26 mouse cellular contexts compared by ENCODE assay signal in the genomic region with DNA sequence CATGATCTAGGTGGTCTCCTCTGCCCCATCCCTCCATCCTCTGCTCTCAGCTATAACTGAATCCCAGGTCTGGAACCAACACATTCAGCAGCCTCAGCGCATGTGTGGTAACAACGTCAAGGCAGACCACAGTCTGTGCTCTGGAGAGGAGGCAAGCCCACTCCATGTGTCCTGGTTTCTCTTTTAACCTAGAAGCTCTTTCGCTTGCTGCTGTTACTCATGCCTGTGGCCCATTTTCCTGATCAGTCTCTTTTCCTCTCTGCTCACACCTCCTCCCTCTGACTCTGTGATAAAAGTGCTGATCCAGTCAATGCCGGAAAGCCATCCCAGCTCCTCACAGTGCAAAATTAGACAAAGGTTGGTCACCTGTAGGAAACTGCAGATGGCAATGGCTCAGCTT. TPM values are rescaled to one million over a fixed set of nuclear protein-coding genes. Genes with fewer than 3 reads are reported as not detected.
"Had no signal": no experiment of that assay in that cellular context is flagged by ENCODE, and none has a peak within 500 bp of the region (broad histone marks: within the 10 kb centered on the region; RNA-seq: fewer than 3 reads in every experiment).

No protein-coding gene starts in this region.

- H3K27me3 ChIP-seq: limb, embryonic 13.5 days; liver, embryonic 13.5 days; stomach, embryonic 15.5 days had no signal

- H3K27ac ChIP-seq: kidney, postnatal 0 days; limb, embryonic 13.5 days; liver, embryonic 13.5 days; stomach, embryonic 15.5 days had no signal

- DNase-seq: kidney, adult 2 months; left cerebral cortex, postnatal 4 days; liver; liver, embryonic 13.5 days; lung, adult 2 months; lung, postnatal 14 days; lung, postnatal 4 days; midbrain, embryonic 14.5 days; right cerebral cortex, postnatal 25 days; spleen, adult 18-20 months; thymus, adult 18-20 months; thymus, postnatal 36 days had no signal

- H3K9ac ChIP-seq: limb, embryonic 13.5 days; liver, embryonic 13.5 days; stomach, embryonic 15.5 days had no signal

- H3K36me3 ChIP-seq: limb, embryonic 13.5 days; liver, embryonic 13.5 days; stomach, embryonic 15.5 days had no signal

- ATAC-seq: intestine, embryonic 16.5 days had no signal

- H3K9me3 ChIP-seq: limb, embryonic 13.5 days; liver, embryonic 13.5 days; stomach, embryonic 15.5 days had no signal

- H3K4me3 ChIP-seq: limb, embryonic 13.5 days; liver, embryonic 13.5 days; stomach, embryonic 15.5 days had no signal

- H3K4me2 ChIP-seq: limb, embryonic 13.5 days; liver, embryonic 13.5 days; midbrain, embryonic 11.5 days; stomach, embryonic 15.5 days had no signal

- H3K4me1 ChIP-seq: liver, embryonic 13.5 days; stomach, embryonic 15.5 days had no signal

RNA-seq across cellular contexts. Expression of gene Spink4, which starts 29.9 kb away (rescaled TPM):
- total RNA-seq: layer of hippocampus, postnatal 14 days; left cerebral cortex, adult 8-10 months; left cerebral cortex, postnatal 14 days; left cerebral cortex, postnatal 4 days; megakaryocyte-erythroid progenitor cell, adult 5-6 weeks; midbrain, postnatal 0 days had no signal
- polyA plus RNA-seq: kidney, embryonic 14.5 days; limb, embryonic 13.5 days; midbrain, embryonic 11.5 days; midbrain, embryonic 14.5 days; midbrain, postnatal 0 days; neural tube, embryonic 11.5 days; neural tube, embryonic 14.5 days; urinary bladder, adult 2 months had no signal
